Mouse (Mus musculus) granulocyte monocyte progenitor cell, adult 5-6 weeks (primary cell): ENCODE results near the gene Efcab14. TPM values are rescaled to one million over a fixed set of nuclear protein-coding genes. Genes with fewer than 3 reads are reported as not detected.

ENCODE experiments used
- ATAC-seq: replicated peaks from 2 replicates; pipeline ENCODE4 v1.8.0; 2016; ENCODE audit warnings: mild to moderate bottlenecking, moderate TSS enrichment, inconsistent platforms; ENCODE audit not compliant: poor library complexity, severe bottlenecking
- total RNA-seq, 2 experiments: library from RNA; stranded (forward) in 1 of 2; stranded (reverse) in 1 of 2; fragments of 200-712, 200-1000 nt in 1 of 2; fragments of >200 nt in 1 of 2; fragmentation: Nextera tagmentation in 1 of 2; gene quantifications; 2 replicates each; pipeline ENCODE4 v1.2.3; 2014 to 2017

The Efcab14 gene
- total RNA-seq (2014; fragmentation: Nextera tagmentation) (38.4 and 43.2 TPM in 2 replicates), total RNA-seq (2017) (24.1 and 25.4 TPM in 2 replicates)

DNA sequence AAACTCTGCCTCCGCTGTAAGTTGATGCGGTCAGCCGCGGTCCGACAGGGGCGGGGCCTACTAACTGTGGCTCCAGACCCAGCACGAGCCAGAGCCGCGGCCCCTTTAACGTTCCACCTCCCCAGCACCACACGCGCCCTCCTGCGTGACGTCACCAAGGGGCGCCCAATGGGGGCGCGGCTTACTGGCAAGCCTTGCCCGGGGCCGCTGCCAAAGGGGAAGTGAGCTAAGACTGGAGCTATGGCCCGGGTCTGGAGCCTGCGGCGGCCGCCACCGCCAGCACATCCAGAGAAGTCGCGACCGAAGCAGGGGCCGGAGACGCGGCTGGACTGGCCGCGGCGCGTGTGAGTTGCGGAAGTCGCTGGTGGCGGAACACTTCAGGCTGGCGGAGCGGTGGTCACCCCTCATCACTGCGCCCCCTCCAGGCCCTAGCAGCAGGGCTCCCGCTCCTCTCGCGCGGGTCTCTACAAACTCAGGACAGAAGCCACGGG, at the start of gene Efcab14:
Gene Efcab14 (plus strand): TSS at position 194 of the 491 bp plus-strand sequence.
- ATAC-seq = peak; percentile 91

DNA sequence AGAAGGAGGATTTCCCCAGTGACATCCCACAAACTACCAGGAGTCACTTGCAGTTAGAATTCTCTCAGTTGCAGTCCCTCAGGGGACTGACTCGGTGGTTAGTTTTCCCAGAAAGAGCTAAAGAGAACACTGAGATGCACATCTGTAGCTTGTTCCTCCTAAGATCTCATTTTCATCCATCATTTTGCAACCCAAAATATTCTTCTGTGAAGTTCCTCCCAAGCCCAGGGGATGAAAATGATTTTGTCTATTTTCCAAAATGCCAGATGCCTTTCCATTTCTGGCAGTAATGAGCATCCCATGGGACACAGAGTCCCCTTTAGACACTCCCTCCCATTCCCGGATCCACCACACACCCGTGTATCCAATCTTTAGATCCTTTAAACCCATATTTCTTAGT, 36.1 kb upstream of the Efcab14 start:
- ATAC-seq = no peak

DNA sequence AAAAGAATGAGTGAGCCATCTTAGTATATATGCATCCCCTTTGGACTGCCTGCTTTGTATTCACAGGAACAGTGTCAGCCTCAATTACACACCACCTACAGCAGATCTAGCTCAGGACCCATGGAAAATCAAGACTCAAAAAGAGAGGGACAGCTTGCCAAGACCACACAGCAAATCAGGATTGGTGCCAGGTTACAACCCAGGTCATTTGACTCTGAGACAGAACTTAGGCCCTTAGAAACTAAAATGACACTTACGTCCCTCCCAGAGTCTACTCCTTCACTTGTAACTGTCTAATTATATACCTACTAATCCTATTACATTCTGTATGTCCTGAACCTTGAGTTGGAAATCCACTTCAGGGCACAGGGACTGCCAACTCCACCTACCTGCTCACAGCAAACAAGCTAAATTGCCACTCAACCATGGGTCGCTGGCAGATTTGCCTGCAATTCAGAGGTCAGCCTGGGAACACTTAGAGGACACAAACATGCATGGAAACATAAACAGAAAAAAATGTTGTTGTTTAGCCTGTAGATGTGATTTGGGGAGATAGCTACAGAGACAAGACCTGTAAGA, 33.5 kb upstream of the Efcab14 start:
- no peak for ATAC-seq

DNA sequence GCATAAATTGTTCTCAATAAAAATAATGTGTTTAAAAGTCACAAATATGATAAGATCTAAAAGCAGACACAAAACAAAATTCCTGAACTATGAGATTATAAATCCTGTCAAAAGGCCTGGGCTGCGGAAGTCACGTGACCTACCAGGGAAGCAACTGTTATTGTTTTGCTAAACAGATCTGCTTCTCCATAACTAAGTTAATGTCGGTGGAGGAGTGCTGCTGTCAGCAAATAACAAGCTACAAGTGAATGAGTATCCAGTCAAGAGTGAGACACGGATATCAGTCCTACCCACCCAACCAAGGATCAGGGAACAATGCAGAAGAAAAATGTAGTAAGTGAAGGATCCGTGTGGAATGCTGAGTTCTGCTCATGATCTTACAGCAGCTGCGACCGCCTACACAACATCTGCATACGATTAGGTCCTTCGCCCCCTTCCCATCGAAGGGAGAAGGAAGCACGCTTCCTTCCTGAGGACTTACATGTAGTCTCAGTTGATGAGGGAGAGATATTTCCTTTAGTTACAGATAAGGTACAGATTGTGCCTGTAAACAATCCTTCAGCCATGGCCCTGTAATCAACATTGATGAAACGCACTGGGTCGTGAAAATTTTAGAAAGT, 28.5 kb upstream of the Efcab14 start:
- ATAC-seq = no peak

DNA sequence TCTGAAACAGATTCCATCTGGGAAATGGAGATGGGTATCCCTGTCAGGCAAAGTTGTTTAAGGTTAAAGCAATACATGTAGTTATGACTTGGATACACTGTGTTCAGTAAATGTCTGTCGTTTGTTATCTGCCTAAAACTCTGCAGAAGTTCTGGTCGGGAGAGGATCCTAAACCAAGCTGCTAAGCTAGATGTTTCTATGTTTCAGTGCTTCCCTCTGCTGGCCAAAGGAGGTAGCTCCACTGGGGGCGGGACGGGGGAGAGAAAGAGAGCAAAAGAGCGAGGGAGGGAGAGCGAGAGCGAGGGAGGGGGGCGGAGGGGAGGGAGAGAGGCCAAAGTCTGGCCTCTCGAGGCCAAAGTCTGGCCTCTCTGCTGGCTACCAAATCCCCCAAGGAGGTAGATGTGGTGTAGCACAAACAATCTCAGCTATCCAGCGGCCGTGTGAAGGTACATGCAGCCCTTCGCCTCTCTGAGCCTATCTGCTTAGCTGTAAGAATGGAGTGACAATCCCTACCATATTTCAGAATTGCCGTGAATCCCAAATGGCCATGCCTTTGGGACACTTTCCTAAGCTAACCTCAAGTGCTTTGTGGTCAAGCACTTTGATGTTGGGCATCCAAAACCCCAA, 27.6 kb upstream of the Efcab14 start:
- ATAC-seq = peak; percentile 87

DNA sequence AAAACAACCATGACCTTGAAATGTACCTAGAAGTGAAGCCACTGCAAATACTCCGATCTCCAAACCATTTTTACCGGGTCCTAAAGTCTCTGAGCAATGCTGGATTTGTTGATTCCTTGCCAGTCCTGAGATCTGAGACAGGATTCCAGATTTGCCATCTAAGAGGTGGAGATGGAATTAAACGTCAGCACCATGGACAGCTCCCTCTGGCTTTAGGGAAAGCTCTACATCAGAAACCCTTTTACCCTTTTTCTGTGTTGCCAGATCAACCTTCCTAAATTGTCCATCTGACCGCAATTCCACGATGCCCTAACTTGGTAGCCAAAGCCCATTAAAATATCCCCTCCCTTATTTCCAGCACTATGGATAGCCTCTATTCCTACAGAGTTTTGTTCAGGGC, 8.8 kb upstream of the Efcab14 start:
- ATAC-seq = peak; percentile 45; the same call in 1 of the 2 replicates

DNA sequence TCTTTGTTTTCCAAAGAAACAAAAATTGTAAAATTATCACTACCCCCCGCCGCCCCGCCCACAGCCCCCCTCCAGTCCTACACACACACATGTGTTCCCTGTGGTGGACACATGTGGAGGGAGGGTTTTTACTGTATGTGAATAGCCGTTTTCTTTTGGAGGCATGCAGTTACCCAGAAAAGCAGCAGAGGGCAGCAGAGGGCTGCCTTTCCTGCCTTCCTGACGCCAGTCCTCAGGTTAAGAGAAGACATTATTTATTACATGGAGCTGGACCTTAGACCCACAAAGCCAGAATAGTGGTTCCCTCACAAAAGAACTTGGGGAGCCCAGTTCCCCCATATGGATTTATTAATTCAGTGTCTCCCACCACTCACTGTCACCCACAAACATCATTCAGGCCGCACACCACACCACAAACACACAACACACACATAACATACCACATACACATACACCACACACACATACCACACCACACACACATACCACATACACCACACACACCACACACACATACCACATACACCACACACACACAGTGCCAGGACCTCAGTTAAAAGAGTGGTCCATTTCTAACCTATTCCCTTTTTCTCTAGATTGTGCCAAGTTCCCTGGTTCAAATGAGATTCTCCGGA, 5.8 kb upstream of the Efcab14 start:
- ATAC-seq = peak; percentile 87

DNA sequence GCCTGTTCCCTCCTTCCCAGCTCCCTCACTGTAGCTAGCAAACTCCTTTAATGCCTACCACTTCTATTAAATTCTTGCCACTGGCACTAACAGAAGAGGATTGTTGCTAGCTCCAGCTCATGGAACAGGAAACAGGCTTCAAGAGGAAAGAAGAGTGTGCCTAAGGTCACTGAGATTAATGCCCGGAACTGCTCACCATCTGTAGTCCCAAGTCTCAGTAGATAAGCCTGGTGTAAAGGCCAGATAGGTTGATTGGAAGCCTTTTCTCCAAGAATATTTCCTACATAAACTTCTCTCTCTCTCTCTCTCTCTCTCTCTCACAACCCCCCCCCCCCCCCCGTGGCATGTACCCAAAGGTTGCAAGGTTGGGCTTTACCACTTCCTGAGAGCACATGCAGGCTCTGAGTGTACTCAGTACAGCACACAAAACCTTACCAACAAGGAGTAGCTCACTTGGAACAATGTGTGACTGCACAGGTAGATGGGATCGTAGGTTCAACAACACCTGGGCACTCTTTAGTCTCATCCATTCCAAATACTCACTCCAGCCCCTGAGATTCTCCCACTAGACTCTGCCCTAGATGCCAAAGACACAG, 5.2 kb upstream of the Efcab14 start:
- ATAC-seq = no peak

DNA sequence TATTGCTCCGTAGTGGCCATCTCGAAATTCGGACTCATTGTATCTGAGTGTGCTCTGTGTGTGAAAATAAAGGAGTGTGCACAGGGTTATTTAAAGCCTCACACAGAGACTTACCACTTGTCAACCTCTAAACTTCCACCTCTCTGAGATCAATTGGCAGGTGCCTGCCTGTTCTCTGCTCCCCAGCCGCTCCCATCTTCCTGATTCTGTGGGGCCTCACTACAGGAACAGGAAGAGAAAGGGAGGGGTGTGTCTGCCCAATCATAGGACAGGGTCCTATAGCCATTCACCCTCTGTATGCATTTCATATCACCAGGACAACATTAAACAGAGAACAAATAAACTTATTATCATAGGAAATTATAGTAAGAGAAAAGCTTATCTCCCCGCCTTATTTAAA, 3.8 kb upstream of the Efcab14 start:
- 0 out of 2 replicates have a peak, but pooled peaks have one; percentile 17 for ATAC-seq

DNA sequence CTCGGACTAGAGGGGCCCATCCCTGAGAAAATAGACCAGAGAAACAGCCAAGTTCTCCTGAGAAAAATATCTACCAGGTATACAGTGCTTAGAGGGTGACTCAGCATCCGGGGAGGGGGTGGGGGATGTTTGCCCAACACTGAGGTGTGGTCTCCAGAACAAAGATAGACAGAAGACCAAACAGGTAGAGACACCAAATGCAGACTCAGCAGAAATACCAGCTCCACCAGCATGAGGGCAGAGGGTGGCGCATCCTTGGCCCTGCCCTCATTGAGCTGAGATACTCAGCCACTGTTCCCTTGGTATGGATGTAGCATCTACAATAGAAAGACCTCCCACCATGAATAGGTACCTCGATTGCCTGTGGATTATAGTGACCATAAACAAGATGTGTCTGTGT, 2.7 kb upstream of the Efcab14 start:
- ATAC-seq = no peak

DNA sequence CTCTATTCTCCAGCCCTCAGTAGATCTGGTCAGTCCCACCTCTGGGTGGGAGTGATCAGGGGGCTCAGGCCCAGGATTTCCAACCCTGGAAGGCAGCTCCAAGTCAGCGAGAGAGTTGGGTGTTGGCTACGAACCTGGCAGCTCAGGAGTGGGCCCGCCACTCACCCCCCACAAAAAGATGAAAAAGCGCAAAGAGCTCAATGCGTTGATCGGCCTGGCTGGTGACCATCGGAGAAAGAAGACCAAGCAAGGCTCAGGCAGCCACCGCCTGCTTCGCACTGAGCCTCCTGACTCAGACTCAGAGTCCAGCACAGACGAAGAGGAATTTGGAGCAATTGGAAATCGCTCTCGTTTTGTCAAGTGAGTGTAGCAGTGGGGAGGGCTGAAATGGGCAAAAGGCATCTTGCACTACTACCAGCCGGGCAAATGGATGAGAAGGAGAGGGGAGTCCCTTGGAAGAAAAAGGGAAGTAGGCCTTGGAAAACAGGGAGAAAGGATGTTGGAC, 989 bp downstream of the Efcab14 start:
- no peak for ATAC-seq

DNA sequence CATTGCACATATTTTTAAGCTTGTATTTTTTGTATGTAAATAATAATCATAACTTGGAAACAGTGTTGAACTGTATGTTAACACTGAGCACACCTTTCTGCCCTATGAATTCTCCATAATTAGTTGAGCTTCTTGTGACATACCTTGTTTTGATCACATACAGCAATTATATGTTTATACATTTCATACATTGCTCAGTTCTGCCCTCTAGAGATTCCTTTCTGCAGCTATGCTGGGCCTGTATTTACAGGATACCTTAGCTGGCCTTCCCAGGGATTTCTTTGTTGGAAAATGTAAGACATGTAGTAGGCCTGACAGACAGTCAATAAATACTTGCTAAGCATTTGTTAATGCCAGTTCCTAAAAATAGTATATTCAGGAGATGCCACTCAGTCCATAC, 5.1 kb downstream of the Efcab14 start:
- no peak for ATAC-seq

DNA sequence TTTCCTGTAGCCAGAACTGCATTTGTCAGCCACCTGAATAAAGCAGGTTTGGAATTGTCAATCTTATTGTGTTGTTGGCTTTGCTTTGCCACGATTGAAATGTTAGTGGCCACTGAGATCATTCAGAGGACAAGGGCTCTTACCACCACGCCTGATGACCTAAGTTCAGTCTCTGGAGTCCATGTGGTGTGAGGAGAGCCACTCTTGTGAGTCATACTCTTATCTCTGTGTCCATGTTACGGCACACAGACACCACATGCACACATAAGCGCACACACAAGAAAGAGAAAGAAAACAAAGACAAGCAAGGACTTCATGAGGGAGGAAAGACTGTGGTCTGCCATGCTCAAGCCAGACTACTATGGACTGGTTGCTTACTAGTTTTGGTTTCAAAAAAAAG, 5.6 kb downstream of the Efcab14 start:
- ATAC-seq = no peak

DNA sequence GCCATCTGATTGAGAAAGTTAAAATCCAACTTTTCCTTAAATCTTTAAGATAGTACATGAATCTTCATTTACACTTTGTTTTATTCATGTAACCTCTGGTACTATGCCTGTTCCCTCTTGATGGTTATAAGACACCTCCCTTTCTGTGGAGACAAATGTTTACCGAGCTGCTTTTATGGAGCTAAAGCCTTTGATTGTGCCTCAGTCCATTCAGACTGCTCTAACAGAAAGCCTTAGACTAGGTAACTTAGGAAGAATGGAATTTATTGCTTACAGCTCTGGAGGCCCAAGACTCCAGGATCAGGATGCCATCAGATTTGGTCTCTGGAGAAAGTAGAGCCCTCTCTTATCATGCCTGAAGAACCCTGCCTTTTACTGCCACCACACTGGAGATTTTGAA, 10.6 kb downstream of the Efcab14 start:
- no peak for ATAC-seq

DNA sequence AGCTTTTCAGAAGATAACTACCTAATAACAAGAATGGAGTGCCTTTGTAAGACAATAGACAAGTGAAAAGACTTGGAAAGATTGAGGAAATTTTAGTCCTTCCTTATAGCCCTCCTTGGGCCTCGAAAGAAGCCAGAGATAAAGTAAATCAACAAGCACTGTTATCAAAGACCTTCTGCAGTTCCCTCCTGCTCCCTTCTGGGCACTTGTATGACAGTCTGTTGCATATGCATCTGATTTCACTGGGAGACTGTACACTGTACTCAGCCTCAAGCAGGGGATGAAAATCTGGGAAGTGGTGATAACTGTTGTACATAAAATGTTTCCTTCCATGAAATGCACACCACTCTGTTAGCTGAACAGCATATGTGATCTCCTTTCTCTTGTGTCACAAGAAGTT, 11.8 kb downstream of the Efcab14 start:
- no peak for ATAC-seq

DNA sequence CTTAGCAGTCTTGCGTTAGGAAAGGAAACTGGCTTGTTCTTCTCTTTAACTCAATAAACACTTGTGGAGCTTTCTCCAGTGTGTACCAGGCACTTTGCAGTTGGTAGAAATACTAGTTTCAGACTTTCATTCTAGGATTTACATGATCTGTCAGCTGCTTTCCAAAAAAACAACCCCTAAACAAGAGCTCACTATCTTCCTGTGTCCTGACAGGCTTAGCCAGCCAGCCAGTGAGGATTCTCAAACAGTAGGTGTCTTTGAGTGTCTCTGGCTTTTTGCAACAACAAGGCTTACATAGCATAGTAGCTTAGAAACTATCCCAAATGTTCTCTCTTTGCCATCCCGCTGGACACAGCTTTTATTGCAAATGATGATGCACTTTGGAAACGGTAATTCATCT, 16.6 kb downstream of the Efcab14 start:
- no peak for ATAC-seq

DNA sequence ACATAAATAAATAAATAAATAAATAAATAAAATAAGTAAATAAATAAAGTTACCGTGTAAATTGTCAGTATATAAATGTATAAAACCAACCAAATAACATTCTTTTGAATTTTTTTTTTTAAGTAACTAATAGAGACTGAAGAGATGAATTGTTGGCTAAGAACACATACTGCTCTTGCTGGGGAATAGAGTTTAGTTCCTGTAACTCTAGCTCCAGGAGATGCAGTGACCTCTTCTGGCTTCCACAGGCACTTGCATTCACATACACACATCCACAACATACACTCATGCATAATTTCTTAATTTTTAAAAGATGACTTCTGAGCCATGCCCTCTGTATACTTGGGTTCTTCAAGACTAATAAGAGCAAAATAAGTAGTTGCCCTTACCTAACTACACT, 17.3 kb downstream of the Efcab14 start:
- ATAC-seq = no peak

DNA sequence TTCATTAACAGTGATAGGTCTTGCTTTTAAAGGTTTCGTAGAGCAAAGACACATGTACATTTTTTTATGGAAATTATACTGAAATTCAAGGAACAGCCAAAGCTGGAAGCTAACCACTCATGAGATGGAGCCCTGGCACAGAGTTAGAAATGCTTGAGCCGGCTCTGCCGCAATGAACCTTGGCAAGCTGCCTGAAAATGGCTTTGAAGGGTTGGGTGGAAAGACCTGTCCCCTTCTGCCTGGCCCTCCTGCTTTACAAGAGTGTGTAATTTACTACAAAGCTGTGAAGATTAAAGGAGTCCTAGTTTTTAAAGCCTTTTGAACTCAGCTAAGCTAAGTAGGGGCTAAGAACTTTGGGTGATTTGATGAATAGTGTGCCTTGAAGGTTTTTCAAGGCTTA, 23.7 kb downstream of the Efcab14 start:
- ATAC-seq = no peak

DNA sequence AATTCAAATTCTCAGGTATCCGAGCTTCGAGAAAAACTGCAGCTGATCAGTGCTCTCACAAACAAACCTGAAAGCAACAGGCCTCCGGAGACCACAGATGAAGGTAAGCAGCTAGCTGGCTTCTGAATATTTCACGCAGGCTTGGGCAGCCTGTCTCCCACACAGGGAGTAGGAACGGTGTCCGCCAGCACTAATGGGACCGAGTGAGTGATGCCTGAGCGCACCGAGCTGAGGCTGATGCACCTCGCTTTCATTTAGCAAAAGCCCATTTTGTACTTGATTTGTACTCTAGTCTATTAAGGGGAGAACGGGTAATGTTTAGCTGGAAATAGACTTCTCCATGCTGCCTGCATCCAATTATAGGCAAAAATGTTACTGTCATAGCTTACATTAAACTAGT, 27.0 kb downstream of the Efcab14 start:
- no peak for ATAC-seq

DNA sequence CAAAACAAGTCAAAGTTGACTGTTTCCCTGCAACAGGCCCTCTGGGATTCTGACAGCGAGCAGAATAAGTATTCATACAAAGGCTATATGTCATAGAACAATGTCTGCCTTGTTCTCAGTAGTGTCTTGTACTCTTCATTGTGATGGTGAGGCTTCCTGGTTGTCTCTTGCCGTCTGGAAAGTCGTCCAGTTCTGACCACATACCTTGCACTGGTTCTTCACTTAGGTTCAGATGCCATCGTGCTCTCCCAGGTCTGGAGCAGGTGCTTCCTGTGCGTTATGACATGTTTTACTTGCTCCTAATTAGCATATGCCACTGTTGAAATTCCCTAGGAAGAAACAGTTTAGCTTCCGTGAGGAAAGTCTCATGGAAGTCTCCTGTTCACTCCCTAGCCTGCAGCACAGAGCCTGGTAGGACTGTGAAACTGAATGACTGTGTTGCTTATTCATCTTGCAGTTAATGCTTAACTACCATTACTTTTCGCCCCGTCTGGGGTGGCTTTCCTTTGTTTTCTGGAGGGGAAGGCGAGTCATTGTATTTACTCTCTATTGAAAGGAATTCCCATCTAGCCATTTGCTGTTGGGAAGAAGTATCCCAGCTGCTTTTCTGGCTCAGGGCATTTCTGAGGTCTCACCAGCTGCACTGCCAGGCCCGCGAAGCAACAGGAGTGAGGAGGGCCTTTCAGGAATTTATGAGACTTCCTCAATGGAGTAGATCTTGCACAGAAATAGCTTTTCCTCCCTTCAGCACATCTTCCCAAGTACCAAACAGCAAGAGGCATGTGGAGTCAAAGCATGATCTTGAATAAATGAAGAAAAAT, 30.3 kb downstream of the Efcab14 start:
- no peak for ATAC-seq
